Mouse (Mus musculus) cerebellum, postnatal 10 days (tissue): ENCODE data around the gene Gm5414.

Source experiments
- DNase-seq, 2 experiments: peaks; one replicate each; pipeline ENCODE4 v3.0.0; 2021; ENCODE audit warnings: mixed read lengths in 2 of 2

Gm5414 gene

DNA sequence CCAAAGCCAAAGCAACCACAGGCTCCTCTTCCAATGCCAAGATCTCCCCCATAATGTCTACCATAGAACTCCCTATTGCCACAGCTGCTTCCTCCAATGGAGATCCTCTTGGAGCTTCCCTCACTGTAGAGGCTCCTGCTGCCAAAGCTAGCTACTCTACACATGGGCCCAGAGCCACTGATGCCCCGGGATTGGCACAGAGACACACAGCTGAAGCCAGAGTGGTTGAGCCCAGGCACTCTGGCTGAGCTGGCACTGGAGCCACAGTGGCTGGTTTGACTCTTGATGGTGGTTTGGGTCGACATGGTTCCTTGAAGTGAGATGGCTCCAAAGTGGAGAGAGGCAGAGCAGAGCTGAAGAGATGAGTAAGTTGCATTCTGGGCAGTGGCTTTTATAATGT lies at the start of gene Gm5414:
Gene Gm5414, minus strand, starts transcription at position 305 of the 400 bp plus-strand sequence.
- DNase-seq, result peak; percentile 49 to 67

DNA sequence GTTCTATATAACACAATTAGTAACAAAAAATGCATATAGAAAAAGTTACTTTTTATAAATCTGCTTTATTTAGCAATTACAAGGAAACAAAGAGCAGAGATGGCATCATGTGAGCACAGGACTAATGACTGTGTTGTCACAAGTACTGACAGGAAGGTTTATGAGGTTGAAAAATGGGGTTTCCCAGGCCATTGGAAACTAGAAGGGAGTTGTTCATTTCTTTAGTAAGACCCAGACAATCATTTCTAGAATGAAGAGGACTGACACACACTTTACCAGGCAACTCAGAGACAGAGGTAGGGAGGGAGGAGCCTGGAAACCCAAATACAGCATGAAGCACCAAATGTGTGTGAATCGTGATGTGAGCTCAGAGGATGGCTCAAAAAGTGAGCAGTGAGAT lies 48.0 kb upstream of the Gm5414 start:
- DNase-seq, result no peak

DNA sequence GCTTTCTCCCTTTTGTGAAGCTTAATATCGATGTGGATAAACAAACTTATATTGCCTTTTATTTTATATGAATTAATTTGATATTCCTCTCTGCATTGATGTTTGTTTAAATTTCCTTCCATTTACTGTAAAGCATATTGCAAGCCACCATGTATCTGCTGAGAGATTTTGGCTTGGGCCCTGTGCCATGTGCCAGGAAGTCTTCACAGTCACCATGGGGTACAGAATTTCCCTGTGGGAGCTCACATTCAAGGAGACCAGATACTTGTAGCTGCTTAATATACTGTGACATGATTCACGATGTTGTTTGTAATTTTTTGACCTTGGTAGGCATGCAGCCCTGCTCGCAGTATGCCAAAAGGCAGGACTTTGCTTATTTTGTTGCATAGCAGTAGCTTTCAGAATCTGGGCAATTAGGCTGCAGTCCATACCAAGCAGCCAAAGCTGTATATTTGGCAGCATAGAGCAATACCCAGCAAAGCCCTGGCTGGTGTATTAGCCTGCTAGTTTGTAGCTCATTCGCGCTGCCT lies 24.8 kb upstream of the Gm5414 start:
- peak; percentile 56 to 71 for DNase-seq

DNA sequence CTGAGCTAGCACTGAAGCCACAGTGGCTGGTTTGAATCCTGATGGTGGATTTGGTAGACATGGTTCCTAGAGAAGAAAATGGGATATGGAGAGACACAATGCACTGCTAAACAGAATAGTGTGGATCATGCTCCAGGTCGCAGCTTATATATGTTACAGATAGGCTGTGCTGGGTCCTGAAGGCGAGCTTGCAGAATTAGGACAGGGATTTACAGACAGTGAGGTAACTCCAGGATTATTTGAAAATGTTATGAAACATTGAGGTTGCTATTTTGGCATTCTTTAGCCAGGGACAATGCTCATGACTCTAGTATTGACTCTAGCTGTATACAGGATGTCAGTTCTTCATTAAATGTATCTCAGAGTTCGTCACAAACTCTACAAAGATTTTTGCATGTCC lies 19.3 kb upstream of the Gm5414 start, which contains the start of gene Gm5478:
Gene Gm5478, minus strand, starts transcription at position 101 of the 400 bp plus-strand sequence.
- no peak for DNase-seq

DNA sequence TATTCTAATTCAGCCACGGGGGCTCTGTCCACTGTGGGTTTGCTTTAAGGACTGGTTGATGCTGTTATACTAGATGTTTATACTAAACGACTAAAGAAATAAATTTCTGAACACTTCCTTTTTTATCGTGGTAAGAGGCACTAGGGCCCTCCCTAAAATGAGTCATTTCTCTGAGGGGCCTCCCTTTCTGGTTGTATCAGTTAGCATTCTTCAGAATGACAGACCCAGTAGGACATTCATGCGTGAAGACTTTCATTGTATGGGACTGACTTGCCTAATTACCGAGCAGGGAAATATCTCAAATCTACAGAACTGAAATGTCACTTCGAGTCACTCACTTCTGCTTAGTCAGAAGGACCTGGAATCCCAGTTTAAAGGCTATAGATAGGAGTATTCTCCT lies 28.9 kb downstream of the Gm5414 start:
- DNase-seq, result no peak

DNA sequence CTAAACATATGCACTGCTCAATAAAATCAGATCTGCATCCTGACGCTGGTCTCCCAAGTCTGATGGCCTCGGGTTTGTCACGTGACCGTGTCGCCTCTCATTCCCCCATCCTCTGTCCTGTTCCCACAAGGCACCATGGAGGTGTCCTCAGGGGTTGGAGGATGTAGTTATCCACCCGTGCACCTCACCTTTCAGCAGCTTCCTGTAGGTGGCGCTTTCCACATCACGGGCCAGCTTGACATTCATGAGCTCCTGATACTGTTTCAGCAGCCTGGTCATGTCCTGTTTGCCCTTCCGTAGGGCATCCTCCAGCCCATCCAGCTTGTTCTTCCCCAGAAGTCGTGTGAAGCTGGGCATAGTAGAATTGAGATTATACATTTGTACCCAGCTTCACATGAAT lies 39.8 kb downstream of the Gm5414 start:
- peak in 1 of 2 experiments; percentile 16 for DNase-seq

DNA sequence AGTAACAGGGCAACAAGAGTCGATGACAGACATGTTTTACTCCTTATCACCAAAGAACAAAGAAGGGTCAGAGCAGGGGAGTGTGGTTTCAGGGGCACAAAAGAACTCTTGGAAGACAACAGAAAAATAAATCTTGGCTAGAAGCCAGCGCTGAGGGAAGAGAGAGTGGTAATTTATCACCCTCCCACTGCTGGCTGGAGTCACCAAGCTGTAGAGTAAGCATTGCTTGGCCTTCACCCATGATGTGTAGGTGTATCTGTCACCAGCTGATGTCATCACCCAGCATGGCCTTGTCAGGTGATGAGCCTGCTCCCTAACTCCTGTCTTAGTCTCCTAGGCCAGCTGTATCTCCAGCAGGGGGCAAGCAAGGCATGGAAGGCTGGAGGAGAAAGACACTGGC lies 43.5 kb downstream of the Gm5414 start:
- DNase-seq, result no peak

DNA sequence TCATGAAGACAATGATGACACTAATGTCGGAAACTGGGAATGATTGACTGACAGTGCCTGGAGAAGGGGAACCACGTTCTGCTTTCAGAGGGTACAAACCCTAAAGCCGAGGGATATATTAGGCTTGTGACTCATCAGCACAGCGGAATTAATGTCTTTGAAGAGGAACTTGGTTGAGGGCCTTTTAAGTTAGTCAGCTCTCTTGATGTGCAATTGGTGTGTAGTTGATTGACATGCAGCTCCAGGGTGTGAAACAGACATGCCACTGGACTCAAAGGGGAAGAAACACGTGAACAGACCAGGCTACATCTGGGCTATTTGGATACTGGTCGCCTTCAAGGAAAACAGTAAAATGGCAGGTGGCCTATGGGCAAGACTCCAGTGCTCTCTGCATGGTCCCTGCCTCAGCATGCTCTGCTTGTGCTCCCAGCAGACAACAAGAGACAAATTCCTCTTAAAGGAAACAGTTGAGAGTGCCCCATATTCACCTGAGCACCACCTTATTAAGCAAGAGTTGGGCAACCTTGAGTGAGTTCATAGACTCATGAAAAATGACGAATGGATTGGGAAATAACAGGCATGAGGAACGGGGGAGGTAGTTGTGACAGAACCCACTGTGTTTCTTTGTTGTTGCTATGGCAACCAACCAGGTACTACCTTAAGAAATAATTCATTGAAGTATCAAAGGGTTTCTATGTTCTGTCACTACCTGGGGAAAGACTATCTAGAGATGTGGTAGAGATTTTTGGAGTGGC lies 44.6 kb downstream of the Gm5414 start:
- no peak for DNase-seq

DNA sequence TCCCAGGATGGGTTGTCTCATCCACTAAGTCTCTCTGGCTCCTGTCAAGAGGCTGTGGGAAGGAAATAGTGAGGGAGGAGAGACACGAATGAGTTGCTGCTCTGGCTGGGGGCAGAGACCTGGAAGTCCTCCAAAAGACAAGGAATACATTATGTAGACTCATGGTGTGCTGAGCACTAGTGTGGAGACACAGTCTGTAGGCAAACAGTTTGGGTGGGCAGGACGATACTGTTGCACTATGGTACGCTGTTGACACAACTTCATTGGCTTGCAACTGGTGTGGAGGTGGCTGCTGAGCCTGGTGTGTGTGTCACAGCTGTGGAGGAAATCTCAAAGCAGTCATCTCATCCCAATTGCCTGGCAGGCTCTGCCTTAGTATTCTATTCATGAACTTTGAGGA lies 46.3 kb downstream of the Gm5414 start:
- no peak for DNase-seq

DNA sequence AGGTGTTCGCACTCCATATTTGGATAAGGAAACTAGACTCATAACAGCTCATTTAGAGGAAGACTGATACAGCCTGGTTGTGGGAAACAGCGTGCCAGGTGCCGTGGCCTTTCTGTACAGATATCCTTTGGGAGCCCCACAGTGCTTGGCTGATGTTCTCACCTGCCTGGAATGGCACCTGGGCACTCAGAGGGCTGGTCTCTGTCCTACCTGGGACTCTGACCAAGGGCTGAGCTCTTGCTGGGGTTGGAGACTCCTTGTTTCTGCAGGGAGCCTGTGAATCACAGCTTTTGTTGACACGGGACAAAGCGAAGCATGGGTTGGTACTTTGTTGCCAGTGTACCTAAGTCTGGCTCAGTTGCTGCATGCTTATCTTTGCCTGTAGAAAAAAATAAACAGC lies 52.5 kb downstream of the Gm5414 start:
- no peak for DNase-seq
